Mouse (Mus musculus): Measurements from ENCODE around the gene Mettl9. TPM values are rescaled to one million over a fixed set of nuclear protein-coding genes. Genes with fewer than 3 reads are reported as not detected.
A peak's percentile ranks its signal among the peaks of the same experiment; 100 is the strongest.

The Mettl9 gene
- total and polyA plus RNA-seq, 3 experiments = 23.5 to 85.1 (median 80.7) TPM

DNA sequence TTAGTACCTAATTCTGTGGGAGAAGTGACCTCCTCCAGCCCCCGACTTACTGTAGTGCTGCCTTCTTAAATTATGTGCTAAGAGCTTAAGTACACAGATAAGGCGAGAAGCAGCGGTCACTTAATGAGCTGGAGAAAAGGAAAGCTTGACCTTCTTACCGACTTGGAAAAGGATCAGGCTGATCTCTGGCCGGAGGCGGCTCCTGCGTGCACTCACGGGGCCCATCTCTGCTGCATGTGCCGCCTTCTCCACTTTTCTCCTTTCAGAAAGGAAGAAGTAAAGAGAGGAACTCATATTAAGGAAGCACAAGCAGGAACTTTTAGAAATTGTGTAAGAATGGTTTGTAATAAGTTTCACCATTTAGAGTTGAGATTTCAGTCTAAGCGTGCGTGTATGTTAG, 40.0 kb downstream of the Mettl9 start, which contains the start of gene Igsf6:
Igsf6 (minus strand) TSS at position 292 of the 400 bp plus-strand sequence.
- Histone ChIP-seq H3K27ac (peak within 1 kb of the TSS; percentile 78), H3K4me3 (no peak within 1 kb of the TSS; the same call in 1 of the 2 replicates), H3K36me3 (ENCODE audit: control insufficient read depth, insufficient read depth, low read length) (peaks cover 11% of the 10 kb centered on the region), H3K27me3 (ENCODE audit: control insufficient read depth, insufficient read depth, low read length) (no peaks in the 10 kb centered on the region), H3K9ac (ENCODE audit: low read depth, low read length) (peak within 1 kb of the TSS; percentile 34; the same call in 1 of the 2 replicates), H3K79me2 (replicated peaks; ENCODE audit: control insufficient read depth, insufficient read depth, low read length) (0 out of 2 replicates have a peak, but pooled peaks cover 1% of the 10 kb centered on the region), H3K4me1 (ENCODE audit: control insufficient read depth, insufficient read depth, low read length) (peaks cover 24% of the 10 kb centered on the region)
- peak; percentile 52 to 58 for DNase-seq
- TF ChIP-seq CTCF (IDR thresholded peaks at IDR 0.05) = no peak
- no peak for TF ChIP-seq POLR2A (IDR thresholded peaks at IDR 0.05; ENCODE audit: insufficient read depth, low read depth, low read length)
- TF ChIP-seq EP300 (IDR thresholded peaks at IDR 0.05; ENCODE audit: insufficient read depth, low read depth, low read length) = no peak
- intact Hi-C loops (cut with DNase I) = loop anchor here (5.0 to 10.0 kb wide), 3 partner anchors 37 to 571 kb away; partner anchors contain the start of genes Cdr2 and Mfsd13b
- 27% methylated on average over 11 of the region's 11 CpGs for WGBS

DNA sequence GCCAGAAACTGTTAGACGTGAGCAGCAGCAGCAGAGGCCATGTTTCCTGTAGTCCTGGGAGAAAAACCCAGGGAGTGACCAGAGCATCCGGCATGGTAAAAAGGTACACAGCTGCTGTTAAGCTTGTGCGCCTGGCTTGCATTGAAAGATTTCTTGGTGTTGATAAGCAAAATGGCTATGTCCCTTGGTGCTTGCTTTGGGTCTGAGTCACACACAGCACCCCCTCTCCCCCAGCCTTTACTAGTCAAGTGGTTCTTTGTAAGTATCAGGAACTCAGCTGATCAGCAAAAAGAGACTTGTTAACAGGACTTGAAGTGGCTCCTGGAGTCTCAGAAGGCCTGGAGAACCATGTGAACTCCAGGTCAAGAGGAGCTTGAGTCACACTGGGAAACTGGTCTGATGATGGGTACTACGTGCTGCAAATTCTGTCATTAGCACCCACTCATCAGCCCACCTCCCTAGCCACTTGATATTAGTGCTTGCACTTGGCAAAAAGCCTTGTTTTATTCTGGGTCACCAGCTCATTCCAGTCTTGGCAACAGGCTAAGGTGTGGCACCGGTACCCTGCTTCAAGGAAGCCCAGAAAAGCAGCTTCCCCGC, 40.7 kb downstream of the Mettl9 start:
- H3K27ac ChIP-seq = peak overlapping the region; percentile 78
- no peak overlapping the region for H3K4me3 ChIP-seq
- peak; percentile 40 to 42 for DNase-seq
- no peak overlapping the region for H3K9ac ChIP-seq (ENCODE audit: low read depth, low read length)
- TF ChIP-seq POLR2A (IDR thresholded peaks at IDR 0.05; ENCODE audit: insufficient read depth, low read depth, low read length) (no peak), EP300 (IDR thresholded peaks at IDR 0.05; ENCODE audit: insufficient read depth, low read depth, low read length) (no peak), CTCF (IDR thresholded peaks at IDR 0.05) (no peak)
- no peaks in the 10 kb centered on the region for H3K79me2 ChIP-seq (replicated peaks; ENCODE audit: control insufficient read depth, insufficient read depth, low read length)
- intact Hi-C loops (cut with DNase I) = loop anchor here (5.0 to 10.0 kb wide), 4 partner anchors 38 to 570 kb away; partner anchors contain the start of genes Cdr2 and Mfsd13b
- WGBS = 23% methylated on average over 6 of the region's 6 CpGs
- H3K36me3 ChIP-seq (ENCODE audit: control insufficient read depth, insufficient read depth, low read length) = peaks cover 11% of the 10 kb centered on the region
- H3K4me1 ChIP-seq (ENCODE audit: control insufficient read depth, insufficient read depth, low read length) = peaks cover 24% of the 10 kb centered on the region
- H3K27me3 ChIP-seq (ENCODE audit: control insufficient read depth, insufficient read depth, low read length) = no peaks in the 10 kb centered on the region

DNA sequence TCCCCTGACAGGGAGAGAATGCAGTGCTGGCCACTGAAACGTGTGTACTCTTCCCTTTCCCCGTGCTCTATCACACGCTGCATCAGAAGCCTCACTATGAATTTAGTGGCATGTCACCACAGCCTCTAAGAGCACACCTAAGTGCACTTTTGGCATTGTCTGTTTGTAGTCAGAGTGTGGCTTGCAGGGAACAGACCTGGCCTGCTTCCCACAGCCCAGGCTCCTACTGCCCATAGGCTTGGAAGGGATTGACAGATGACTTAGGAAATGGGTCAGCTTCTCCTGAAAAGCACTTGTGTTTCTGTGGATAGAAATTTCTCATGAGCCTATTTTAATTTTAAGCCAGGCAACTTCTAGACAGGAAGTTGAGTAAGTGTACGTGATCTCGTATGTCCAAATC, 41.2 kb downstream of the Mettl9 start:
- WGBS = 31% methylated on average over 5 of the region's 5 CpGs
- H3K4me3 ChIP-seq = no peak overlapping the region
- TF ChIP-seq EP300 (IDR thresholded peaks at IDR 0.05; ENCODE audit: insufficient read depth, low read depth, low read length) = no peak
- TF ChIP-seq CTCF (IDR thresholded peaks at IDR 0.05) = no peak
- no peak for TF ChIP-seq POLR2A (IDR thresholded peaks at IDR 0.05; ENCODE audit: insufficient read depth, low read depth, low read length)

DNA sequence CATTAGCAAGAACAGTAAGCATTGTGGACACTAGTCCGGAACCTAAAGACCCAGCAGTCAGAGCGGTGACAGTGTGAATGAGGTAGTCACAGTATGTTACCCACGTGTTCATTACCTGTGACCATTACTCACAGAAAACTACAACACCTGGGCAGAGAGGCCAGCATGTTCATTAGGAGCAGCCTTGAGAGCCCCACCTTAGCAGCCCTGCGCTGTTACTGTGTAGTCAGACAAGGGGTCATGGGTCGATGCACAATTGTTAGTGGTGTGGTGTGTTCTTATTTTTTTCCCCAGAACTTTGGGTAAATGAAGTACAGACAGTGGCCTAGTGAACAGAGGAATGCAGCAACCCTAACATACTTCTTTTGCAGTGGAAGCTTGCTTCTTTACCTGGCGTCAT, 43.1 kb downstream of the Mettl9 start:
- Histone ChIP-seq H3K36me3 (ENCODE audit: control insufficient read depth, insufficient read depth, low read length) (peaks cover 11% of the 10 kb centered on the region), H3K27ac (no peak overlapping the region), H3K27me3 (ENCODE audit: control insufficient read depth, insufficient read depth, low read length) (no peaks in the 10 kb centered on the region), H3K4me3 (no peak overlapping the region), H3K9ac (ENCODE audit: low read depth, low read length) (no peak overlapping the region), H3K79me2 (replicated peaks; ENCODE audit: control insufficient read depth, insufficient read depth, low read length) (no peaks in the 10 kb centered on the region), H3K4me1 (ENCODE audit: control insufficient read depth, insufficient read depth, low read length) (peaks cover 21% of the 10 kb centered on the region)
- DNase-seq = no peak
- WGBS = 94% methylated on average over 6 of the region's 6 CpGs
- no peak for TF ChIP-seq CTCF (IDR thresholded peaks at IDR 0.05)
- no peak for TF ChIP-seq POLR2A (IDR thresholded peaks at IDR 0.05; ENCODE audit: insufficient read depth, low read depth, low read length)
- TF ChIP-seq EP300 (IDR thresholded peaks at IDR 0.05; ENCODE audit: insufficient read depth, low read depth, low read length) = no peak
- intact Hi-C loops (cut with DNase I) = loop anchor here (5.0 to 10.0 kb wide), 2 partner anchors 145 to 567 kb away; no protein-coding TSS in a partner anchor

More for the DNA sequence above, 41.2 kb downstream of the Mettl9 start:
- Histone ChIP-seq H3K9ac (ENCODE audit: low read depth, low read length) (no peak overlapping the region), H3K4me1 (ENCODE audit: control insufficient read depth, insufficient read depth, low read length) (peaks cover 24% of the 10 kb centered on the region), H3K36me3 (ENCODE audit: control insufficient read depth, insufficient read depth, low read length) (peaks cover 11% of the 10 kb centered on the region), H3K27me3 (ENCODE audit: control insufficient read depth, insufficient read depth, low read length) (no peaks in the 10 kb centered on the region), H3K79me2 (replicated peaks; ENCODE audit: control insufficient read depth, insufficient read depth, low read length) (no peaks in the 10 kb centered on the region), H3K27ac (peak overlapping the region; percentile 78)
- intact Hi-C loops (cut with DNase I) = loop anchor here (5.0 to 10.0 kb wide), 2 partner anchors 143 to 569 kb away; no protein-coding TSS in a partner anchor
- no peak for DNase-seq

DNA sequence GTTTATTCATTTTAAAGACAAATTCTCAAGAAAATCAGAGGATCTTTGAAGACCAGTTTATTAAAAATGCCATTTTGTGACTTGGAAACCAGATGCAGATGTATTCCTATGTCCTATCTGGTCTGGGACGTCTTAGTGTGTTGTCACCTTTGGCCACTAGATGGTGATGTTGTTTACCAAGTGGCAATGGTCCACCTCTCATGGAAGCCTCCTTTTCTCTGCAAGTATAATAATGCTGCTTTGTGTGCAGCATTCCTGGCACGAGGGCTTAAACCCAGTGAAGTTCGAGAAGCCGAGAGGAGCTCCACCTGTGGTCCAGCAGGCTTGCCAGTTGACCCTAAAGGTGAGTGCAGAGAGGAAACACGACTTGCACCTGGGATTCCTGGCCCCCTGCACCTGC, 43.6 kb downstream of the Mettl9 start:
- H3K79me2 ChIP-seq (replicated peaks; ENCODE audit: control insufficient read depth, insufficient read depth, low read length) = no peaks in the 10 kb centered on the region
- H3K4me1 ChIP-seq (ENCODE audit: control insufficient read depth, insufficient read depth, low read length) = peaks cover 21% of the 10 kb centered on the region
- H3K9ac ChIP-seq (ENCODE audit: low read depth, low read length) = no peak overlapping the region
- H3K4me3 ChIP-seq = no peak overlapping the region
- TF ChIP-seq POLR2A (IDR thresholded peaks at IDR 0.05; ENCODE audit: insufficient read depth, low read depth, low read length) (no peak), EP300 (IDR thresholded peaks at IDR 0.05; ENCODE audit: insufficient read depth, low read depth, low read length) (0 out of 2 replicates have a peak, but pooled peaks have one; percentile 18), CTCF (IDR thresholded peaks at IDR 0.05) (peak; percentile 88)
- no peaks in the 10 kb centered on the region for H3K27me3 ChIP-seq (ENCODE audit: control insufficient read depth, insufficient read depth, low read length)
- H3K36me3 ChIP-seq (ENCODE audit: control insufficient read depth, insufficient read depth, low read length) = peaks cover 10% of the 10 kb centered on the region
- intact Hi-C loops (cut with DNase I) = loop anchor here (1.0 to 10.0 kb wide), 3 partner anchors 42 to 567 kb away; no protein-coding TSS in a partner anchor
- H3K27ac ChIP-seq = no peak overlapping the region
- DNase-seq = peak; percentile 46 to 62
- WGBS = 15% methylated on average over 5 of the region's 5 CpGs

DNA sequence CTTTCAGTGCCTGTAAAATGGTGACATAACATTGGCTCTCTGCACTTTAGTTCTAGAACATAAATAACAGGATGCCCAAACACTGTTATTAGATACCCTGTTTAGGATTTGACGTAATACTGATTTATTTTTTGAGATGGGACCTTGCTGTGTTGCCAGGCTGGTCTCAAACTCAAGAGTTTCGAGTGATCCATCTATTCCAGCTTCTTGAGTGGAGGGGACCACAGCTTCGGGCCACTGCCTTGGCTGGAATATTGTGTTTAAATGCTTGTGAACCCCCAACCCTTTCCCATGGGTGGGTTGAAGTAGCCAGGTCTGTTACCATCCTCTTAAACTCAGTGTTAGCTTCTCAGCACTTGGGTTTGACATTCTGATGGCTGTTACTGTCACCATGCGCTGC, 47.1 kb downstream of the Mettl9 start, which contains the start of gene Otoa:
Otoa (plus strand) TSS at position 301 of the 400 bp plus-strand sequence.
- H3K36me3 ChIP-seq (ENCODE audit: control insufficient read depth, insufficient read depth, low read length) = no peaks in the 10 kb centered on the region
- no peak within 1 kb of the TSS for H3K4me3 ChIP-seq
- H3K79me2 ChIP-seq (replicated peaks; ENCODE audit: control insufficient read depth, insufficient read depth, low read length) = no peaks in the 10 kb centered on the region
- 90% methylated on average over 4 of the region's 4 CpGs for WGBS
- intact Hi-C loops (cut with DNase I) = no loop called here
- no peak within 1 kb of the TSS for H3K27ac ChIP-seq
- no peak for TF ChIP-seq EP300 (IDR thresholded peaks at IDR 0.05; ENCODE audit: insufficient read depth, low read depth, low read length)
- TF ChIP-seq POLR2A (IDR thresholded peaks at IDR 0.05; ENCODE audit: insufficient read depth, low read depth, low read length) = no peak
- TF ChIP-seq CTCF (IDR thresholded peaks at IDR 0.05) = no peak
- no peak within 1 kb of the TSS for H3K9ac ChIP-seq (ENCODE audit: low read depth, low read length)
- H3K4me1 ChIP-seq (ENCODE audit: control insufficient read depth, insufficient read depth, low read length) = no peaks in the 10 kb centered on the region; the same call in 1 of the 2 replicates
- H3K27me3 ChIP-seq (ENCODE audit: control insufficient read depth, insufficient read depth, low read length) = no peaks in the 10 kb centered on the region
- no peak for DNase-seq
